Mouse (Mus musculus): Measurements from ENCODE around the gene Nhsl1.

- TF ChIP-seq EP300 (IDR thresholded peaks at IDR 0.05; ENCODE audit: low read depth) (no peak), CTCF (IDR thresholded peaks at IDR 0.05; ENCODE audit: low read depth) (no peak)
Observed at GRCm38 (mm10) chr10:18404679-18405078, 85.9 kb downstream of the Nhsl1 start.

Measured in liver, embryonic 14.5 days (tissue).